Mouse (Mus musculus): ENCODE data around the gene Cdc73.
A peak's percentile ranks its signal among the peaks of the same experiment; 100 is the strongest.
"Not testable (repeated sequence)": the region's sequence is repeated elsewhere in the genome, so short reads cannot be mapped to it uniquely, and the experiment has no call there.

Cdc73 gene

DNA sequence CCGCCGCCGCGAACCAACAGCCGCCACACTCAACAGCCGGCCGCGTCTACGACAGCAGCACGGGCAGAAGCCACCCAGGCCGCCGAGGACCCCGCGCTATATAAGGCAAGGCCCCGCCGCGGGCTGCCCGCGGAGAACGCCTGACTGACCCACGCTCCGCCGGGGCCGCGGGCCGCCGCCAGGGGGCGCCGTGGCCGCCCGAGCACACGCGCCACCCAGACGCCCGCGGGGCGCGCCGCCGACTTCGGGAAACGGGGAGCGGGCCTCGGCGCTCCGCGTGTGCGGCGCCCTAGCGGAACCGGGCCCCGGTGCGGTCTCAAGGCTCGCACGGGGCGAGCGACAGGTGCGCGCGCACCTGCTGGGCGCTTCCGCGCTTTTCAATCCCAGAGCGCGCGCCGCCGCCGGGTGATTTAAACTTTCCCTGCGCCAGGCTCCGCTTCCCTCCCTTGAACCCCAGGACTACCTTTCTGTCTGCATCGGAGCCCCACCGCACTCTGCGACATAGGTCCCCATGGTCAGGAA lies at the start of gene Cdc73:
Gene Cdc73, minus strand, starts transcription at position 153 of the 522 bp plus-strand sequence.
- peak; percentile 93 for DNase-seq (ENCODE audit: low spot score)

GRCm38 (mm10) chr1:143745871-143746270 lies 43.2 kb upstream of the Cdc73 start:
- no peak for DNase-seq (ENCODE audit: low spot score)

- DNase-seq (ENCODE audit: low spot score): no peak
Measured at GRCm38 (mm10) chr1:143742186-143742585, 39.5 kb upstream of the Cdc73 start.

DNA sequence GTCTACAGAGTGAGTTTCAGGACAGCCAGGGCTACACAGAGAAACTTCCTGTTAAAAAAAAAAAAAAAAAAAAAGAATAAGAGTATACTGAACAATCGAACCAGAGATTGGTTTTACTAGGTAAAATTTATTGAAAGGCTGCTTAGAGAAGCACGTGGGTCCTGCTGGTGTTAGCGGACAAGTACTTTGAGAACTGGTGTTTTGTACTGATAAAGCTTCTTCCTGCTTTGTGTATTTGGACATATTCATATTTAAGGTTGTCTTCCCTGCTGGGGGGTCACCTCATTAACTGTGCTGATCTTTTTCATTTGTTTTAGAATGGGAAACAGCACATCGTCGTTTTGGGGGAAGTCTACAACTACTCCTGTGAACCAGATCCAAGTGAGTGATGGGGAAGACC lies 38.6 kb upstream of the Cdc73 start:
- no peak for DNase-seq (ENCODE audit: low spot score)

GRCm38 (mm10) chr1:143740581-143740980 lies 37.9 kb upstream of the Cdc73 start:
- DNase-seq (ENCODE audit: low spot score): no peak

DNA sequence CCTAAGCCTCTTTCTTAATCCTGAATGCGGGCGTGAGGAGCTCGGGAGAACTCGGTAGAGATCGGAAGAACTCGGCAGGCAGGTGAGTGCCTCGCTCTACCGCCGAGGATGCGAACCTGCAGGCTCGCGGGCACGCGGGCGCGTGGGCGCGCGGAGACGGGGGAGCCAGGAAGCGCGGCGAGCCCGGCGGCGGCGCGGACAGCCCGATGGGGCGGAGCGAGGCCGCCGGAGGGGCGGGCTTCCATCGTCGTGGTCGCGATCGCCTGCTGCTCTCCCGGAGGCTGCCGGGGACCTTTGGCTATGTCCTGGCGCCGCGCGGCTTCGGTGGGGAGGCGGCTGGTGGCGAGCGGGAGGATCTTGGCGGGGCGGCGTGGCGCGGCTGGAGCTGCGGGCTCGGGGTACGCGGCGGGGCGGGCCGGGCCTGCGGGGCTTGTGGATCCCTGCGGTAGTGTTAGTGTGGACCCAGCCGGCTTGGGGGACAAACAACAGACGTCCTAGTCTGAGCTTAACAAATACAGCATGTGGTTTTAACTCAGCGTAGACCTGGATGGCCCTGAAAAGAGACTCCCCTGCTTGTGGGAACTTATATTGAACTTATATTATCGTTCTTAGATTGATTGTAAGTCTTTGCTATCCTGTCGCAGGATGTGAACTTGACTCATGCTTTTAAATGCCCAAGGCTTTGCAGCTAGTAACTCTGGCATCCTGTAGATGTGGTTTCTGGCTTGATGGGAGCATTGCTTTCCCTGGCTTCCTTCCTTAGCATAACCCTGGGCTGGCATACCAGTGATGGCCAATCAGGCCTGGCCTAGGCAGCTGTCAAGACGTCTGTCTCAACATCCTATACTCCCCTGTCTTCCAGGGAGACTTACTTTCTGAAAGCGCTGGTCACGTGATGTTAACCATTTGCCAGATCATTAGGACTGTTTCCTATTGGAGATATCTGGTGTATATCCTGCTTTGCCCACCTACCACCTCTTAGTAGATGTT lies 37.0 kb upstream of the Cdc73 start:
- DNase-seq (ENCODE audit: low spot score): peak; percentile 88

- DNase-seq (ENCODE audit: low spot score): no peak
Measured at GRCm38 (mm10) chr1:143738811-143739210, 36.1 kb upstream of the Cdc73 start.

DNA sequence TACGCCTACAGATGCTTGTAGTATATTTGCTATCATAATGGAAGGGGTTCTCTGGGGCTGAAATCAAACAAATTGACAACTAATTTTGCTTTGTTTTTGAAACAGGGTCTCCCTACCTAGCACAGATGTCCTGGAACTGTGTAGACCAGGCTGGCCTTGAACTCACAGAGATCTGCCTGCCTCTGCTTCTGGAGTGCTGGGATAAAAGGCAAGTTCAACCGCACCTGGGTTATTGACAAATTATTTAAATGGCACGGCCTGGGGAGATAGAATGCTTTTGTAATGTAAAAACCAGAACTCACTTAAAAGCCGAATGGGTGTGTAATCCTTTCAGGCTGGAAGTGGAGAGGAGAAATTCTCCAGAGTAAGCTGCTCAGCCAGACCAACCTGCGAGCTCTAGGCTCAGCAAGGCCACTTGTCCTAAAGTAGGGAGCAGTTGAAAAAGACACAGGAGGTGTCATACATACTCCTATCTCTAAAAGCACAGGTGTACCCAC lies 31.3 kb upstream of the Cdc73 start:
- no peak for DNase-seq (ENCODE audit: low spot score)

DNA sequence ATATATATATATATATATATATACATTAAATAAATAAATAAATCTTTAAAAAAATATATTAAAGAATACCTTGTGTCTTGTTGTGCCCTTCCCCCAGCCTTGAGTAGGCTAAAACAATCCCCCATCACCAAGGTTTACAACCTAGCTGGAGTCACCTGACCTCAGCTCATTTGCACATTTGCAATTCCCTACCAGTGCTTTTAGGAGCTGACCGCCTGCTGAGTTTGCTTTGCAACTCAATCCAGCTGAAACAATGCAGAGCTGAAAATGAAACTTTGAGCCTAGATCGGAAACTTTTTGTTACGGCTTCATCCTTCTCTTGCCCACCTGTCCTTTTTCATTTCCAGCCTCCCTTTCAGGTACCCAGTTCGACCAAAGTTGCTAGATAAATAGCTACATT lies 29.0 kb upstream of the Cdc73 start:
- no peak for DNase-seq (ENCODE audit: low spot score)

GRCm38 (mm10) chr1:143730899-143731298 lies 28.2 kb upstream of the Cdc73 start:
- DNase-seq (ENCODE audit: low spot score): no peak

DNA sequence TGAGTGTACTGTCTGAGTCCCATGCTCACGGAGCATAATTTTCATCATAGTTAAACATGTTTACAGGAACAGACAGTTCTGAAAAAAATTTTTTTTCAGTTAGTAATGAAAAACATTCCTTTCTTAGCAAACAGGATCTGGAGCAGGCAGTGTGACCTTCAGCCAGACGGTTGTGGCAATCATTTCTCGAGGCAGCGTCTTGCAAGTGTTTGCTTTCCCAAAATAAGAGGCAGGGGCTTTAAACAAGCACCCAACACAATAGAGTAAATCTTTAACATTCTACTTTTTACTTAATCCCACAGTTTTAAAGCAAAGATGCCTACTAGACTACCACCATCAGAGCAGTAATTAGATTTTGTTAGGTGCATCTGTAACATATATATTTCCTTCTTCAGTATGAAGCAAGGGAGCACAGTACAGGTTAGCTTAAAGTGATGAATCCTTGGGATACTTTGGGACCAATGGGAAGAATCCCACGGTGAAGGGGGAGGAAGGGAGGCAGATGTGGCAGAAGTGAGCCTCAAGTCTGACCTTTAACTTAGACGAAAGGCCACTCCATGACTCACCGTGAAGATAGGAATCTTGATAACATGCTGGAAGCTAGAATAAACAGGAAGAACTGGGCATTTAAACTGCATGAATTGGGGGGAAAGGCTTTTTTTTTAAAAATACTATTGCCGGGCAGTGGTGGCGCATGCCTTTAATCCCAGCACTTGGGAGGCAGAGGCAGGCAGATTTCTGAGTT lies 25.2 kb upstream of the Cdc73 start:
- peak; percentile 25 for DNase-seq (ENCODE audit: low spot score)

DNA sequence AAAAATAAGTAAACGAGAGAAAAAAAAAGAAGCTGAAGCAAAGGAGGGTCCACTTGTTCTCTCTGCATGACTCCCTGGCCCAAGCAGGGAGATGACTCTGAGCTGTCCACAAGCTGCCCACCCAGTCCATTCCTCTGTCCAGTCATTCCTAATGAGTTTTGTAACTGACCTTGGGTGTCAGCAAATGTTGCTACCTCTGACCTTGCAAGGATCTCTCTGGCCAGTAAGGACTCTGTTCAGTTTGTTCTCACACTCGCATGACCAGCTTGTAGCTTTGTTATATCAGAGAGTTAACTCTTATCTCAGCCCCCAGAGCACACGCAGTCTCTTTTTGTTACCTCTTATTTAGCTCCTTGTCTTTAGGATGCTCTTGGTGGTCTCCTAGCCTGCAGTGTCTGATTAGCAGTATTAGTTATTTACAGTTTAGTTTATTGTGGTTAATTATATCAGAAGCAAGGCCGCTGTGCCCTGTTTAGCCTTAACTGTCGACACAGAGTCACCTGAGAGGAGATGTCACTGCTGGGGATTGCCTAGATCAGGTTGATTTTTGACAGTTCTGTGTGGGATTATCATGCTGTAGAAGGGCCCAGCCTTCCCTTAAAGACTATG lies 21.9 kb upstream of the Cdc73 start:
- no peak for DNase-seq (ENCODE audit: low spot score)

DNA sequence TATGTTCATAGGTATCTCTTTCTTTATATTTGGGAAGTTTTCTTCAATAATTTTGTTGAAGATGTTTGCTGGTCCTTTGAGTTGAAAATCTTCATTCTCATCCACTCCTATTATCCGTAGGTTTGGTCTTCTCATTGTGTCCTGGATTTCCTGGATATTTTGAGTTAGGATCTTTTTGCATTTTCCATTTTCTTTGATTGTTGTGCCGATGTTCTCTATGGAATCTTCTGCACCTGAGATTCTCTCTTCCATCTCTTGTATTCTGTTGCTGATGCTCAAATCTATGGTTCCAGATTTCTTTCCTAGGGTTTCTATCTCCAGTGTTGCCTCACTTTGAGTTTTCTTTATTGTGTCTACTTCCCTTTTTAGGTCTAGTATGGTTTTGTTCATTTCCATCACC lies 13.3 kb upstream of the Cdc73 start, which contains the start of gene Glrx2:
Gene Glrx2, plus strand, starts transcription at position 301 of the 400 bp plus-strand sequence.
- DNase-seq (ENCODE audit: low spot score): not testable (repeated sequence)

DNA sequence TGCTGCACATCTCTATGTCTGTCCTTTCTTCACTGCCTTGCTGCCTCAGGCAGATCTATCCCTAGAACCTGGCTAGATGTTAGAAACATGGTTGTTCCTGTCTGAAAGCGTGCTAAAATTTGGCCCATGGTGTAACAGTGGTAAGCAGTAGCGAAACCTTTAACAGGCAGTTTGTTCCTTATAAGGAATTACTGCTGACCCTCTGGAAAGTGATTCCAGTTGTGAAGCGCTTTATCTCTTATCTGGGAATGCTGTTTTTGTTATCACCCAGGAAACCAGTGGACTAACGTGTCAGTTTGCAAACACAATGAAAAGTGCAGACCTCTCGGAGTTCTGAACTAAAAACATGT lies 7.9 kb upstream of the Cdc73 start:
- DNase-seq (ENCODE audit: low spot score): no peak

- DNase-seq (ENCODE audit: low spot score): no peak
Measured at GRCm38 (mm10) chr1:143709966-143710626, 7.4 kb upstream of the Cdc73 start.

DNA sequence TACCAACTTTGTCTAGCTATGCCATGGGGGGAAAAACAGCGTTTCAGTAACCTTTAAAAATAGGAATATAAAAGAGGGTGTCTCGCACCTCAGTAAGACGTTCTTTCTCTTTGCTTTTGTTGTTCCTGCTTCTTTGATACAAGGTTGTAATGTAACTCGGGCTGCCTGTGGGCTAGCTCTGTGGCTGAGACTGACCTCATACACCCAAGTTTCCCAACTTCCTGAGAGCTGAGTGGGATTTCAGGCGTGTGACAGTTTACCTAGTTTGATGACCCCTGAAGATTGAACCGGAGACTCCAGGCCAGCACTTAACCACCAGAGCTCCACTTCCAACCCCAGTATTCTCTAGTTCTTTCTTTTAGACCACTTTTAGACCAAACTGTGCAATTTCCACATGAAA lies 5.7 kb upstream of the Cdc73 start:
- no peak for DNase-seq (ENCODE audit: low spot score)

- no peak for DNase-seq (ENCODE audit: low spot score)
Measured at GRCm38 (mm10) chr1:143707006-143707405, 4.3 kb upstream of the Cdc73 start.

- no peak for DNase-seq (ENCODE audit: low spot score)
Measured at GRCm38 (mm10) chr1:143702141-143702740, 452 bp downstream of the Cdc73 start.

DNA sequence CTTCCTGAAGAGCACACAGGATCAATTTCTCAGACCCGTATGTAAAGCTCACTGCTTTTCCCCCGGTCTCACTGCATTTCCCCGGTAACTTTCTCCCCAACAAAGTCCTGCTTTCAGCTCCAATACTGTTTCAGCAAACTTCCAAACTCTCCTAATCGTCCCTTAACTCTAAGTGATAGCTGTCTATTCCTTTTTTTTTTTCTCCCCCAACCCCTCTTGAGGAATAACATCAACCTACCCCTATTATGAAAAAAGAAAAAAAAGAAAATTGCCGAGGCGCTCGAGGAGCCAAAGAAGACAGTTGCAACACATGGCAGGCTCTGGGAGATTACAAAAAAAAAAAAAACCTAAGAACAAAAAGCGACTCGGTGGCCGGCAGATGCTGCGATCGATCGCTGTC lies 957 bp downstream of the Cdc73 start:
- DNase-seq (ENCODE audit: low spot score): no peak

DNA sequence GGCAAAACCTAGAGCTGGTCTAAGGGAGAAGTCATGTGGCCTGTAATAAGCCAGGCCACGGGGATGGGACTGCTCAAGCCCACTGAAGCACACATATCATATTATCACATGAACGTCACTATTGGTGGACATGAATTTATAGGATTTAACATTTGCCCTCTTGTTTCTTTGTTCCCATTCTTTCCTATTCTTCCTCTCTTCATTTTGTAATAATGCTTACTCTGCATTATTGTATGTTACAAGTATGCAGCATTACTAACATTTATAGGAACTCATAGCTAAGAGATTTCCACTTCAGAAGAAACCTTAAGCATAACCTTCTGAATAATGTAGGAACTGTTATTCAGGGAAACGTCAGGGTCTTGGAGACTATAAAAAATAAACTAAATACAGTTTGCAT lies 17.8 kb downstream of the Cdc73 start:
- no peak for DNase-seq (ENCODE audit: low spot score)

GRCm38 (mm10) chr1:143681108-143681507 lies 21.6 kb downstream of the Cdc73 start:
- no peak for DNase-seq (ENCODE audit: low spot score)
